Mouse (Mus musculus) lung, adult 18-20 months (tissue): ENCODE measurements around the gene Adgrb2.
A peak's percentile ranks its signal among the peaks of the same experiment; 100 is the strongest.

ENCODE experiments used
- DNase-seq, 2 experiments: peaks; one replicate each; pipeline ENCODE4 v3.0.0; 2022; ENCODE audit warnings: mixed read lengths in 2 of 2

Adgrb2 gene

GRCm38 (mm10) chr4:129984421-129985061, at the start of gene Adgrb2:
Gene Adgrb2 (plus strand): TSS chr4:129984870.
- DNase-seq: peak in 1 of 2 experiments; percentile 27

- peak; percentile 35 to 48 for DNase-seq
Observed at GRCm38 (mm10) chr4:129951359-129951821, 33.3 kb upstream of the Adgrb2 start.

- no peak for DNase-seq
Observed at GRCm38 (mm10) chr4:129952241-129952810, 32.3 kb upstream of the Adgrb2 start.

GRCm38 (mm10) chr4:129954527-129954926, 30.1 kb upstream of the Adgrb2 start:
- DNase-seq: no peak

GRCm38 (mm10) chr4:129960180-129960944, 24.3 kb upstream of the Adgrb2 start:
- peak; percentile 74 to 80 for DNase-seq

GRCm38 (mm10) chr4:129965294-129965693, 19.4 kb upstream of the Adgrb2 start:
- no peak for DNase-seq

- no peak for DNase-seq
Observed at GRCm38 (mm10) chr4:129966201-129966600, 18.5 kb upstream of the Adgrb2 start.

GRCm38 (mm10) chr4:129967024-129968014, 17.4 kb upstream of the Adgrb2 start:
- DNase-seq: no peak

GRCm38 (mm10) chr4:129970168-129970567, 14.5 kb upstream of the Adgrb2 start:
- no peak for DNase-seq

- no peak for DNase-seq
Observed at GRCm38 (mm10) chr4:129970861-129971260, 13.8 kb upstream of the Adgrb2 start.

- DNase-seq: no peak
Observed at GRCm38 (mm10) chr4:129971989-129972388, 12.7 kb upstream of the Adgrb2 start.

- no peak for DNase-seq
Observed at GRCm38 (mm10) chr4:129974285-129974684, 10.4 kb upstream of the Adgrb2 start.

- no peak for DNase-seq
Observed at GRCm38 (mm10) chr4:129977256-129977655, 7.4 kb upstream of the Adgrb2 start.

- no peak for DNase-seq
Observed at GRCm38 (mm10) chr4:129978227-129978626, 6.4 kb upstream of the Adgrb2 start.

- no peak for DNase-seq
Observed at GRCm38 (mm10) chr4:129978930-129979329, 5.7 kb upstream of the Adgrb2 start.

GRCm38 (mm10) chr4:129981657-129982056, 3.0 kb upstream of the Adgrb2 start:
- DNase-seq: no peak

GRCm38 (mm10) chr4:129983046-129983445, 1.6 kb upstream of the Adgrb2 start:
- DNase-seq: no peak

GRCm38 (mm10) chr4:129983764-129984420, 778 bp upstream of the Adgrb2 start:
- DNase-seq: peak; percentile 55 to 67

- DNase-seq: no peak
Observed at GRCm38 (mm10) chr4:129985161-129985670, 546 bp downstream of the Adgrb2 start.

- peak; percentile 27 to 40 for DNase-seq
Observed at GRCm38 (mm10) chr4:129985671-129986441, 1.2 kb downstream of the Adgrb2 start.
